Mouse (Mus musculus): ENCODE measurements around the gene Ccer2.

- TF ChIP-seq CTCF (conservative IDR thresholded peaks at IDR 0.05; ENCODE audit: insufficient read depth, insufficient read length, low read depth, low read length) (no peak), POLR2A (IDR thresholded peaks at IDR 0.05; ENCODE audit: low read depth, low read length) (no peak)
These were observed 36.8 kb upstream of the Ccer2 start for GRCm38 (mm10) chr7:28719159-28719558.
